Mouse (Mus musculus) kidney, adult 2 months (tissue): ENCODE results near the gene Hdac7. TPM values are rescaled to one million over a fixed set of nuclear protein-coding genes. Genes with fewer than 3 reads are reported as not detected.
A peak's percentile ranks its signal among the peaks of the same experiment; 100 is the strongest.

Experiments used
- DNase-seq: peaks from one replicate; pipeline ENCODE4 v3.0.0; 2021
- H3K27ac ChIP-seq: fragments of 200-500 bp; 2 replicates; pipeline ENCODE4 v1.5.1; 2012; ENCODE audit warnings: low read depth, low read length, control low read depth, inconsistent platforms; ENCODE audit not compliant: insufficient read depth
- H3K27me3 ChIP-seq: fragments of 200-500 bp; replicated peaks from 2 replicates; pipeline ENCODE4 v1.6.1; 2012; ENCODE audit warnings: mild to moderate bottlenecking, moderate library complexity, low read length, inconsistent platforms; ENCODE audit not compliant: control insufficient read depth, insufficient read depth
- H3K36me3 ChIP-seq: fragments of 200-500 bp; 2 replicates; pipeline ENCODE4 v1.6.1; 2012; ENCODE audit warnings: mild to moderate bottlenecking, moderate library complexity, low read length, inconsistent platforms; ENCODE audit not compliant: control insufficient read depth, insufficient read depth
- H3K4me1 ChIP-seq: fragments of 200-500 bp; 2 replicates; pipeline ENCODE4 v1.6.1; 2011; ENCODE audit warnings: low read length; ENCODE audit not compliant: control insufficient read depth, insufficient read depth
- H3K4me3 ChIP-seq: fragments of 200-500 bp; 2 replicates; pipeline ENCODE4 v1.5.1; 2011; ENCODE audit warnings: mild to moderate bottlenecking, low read depth, low read length, control low read depth; ENCODE audit not compliant: insufficient read depth
- CTCF ChIP-seq: fragments of 200-500 bp; conservative IDR thresholded peaks from 2 replicates; pipeline ENCODE4 v1.5.1; 2011; ENCODE audit warnings: low read depth, mild to moderate bottlenecking, control low read depth, low read length, moderate library complexity, mixed read lengths; ENCODE audit not compliant: insufficient read depth, insufficient read length
- POLR2A ChIP-seq: fragments of 200-500 bp; IDR thresholded peaks from one replicate; pipeline ENCODE4 v1.6.1; 2011; ENCODE audit warnings: low read depth, low read length, control low read depth
- WGBS: fragments of 180-500 bp; shearing (Covaris S2); methylation state at CpG from one replicate; pipeline ENCODE4 v1.1.7; 2018; 5-methylcytosine and 5-hydroxymethylcytosine counted together
- polyA plus RNA-seq: library from polyadenylated mRNA; depleted of rRNA; stranded (reverse); fragments of >200 nt; gene quantifications from 2 replicates; pipeline ENCODE4 v1.2.3, GENCODE M21; 2012

The Hdac7 gene
- polyA plus RNA-seq, 1 experiment, result 41.6 TPM

DNA sequence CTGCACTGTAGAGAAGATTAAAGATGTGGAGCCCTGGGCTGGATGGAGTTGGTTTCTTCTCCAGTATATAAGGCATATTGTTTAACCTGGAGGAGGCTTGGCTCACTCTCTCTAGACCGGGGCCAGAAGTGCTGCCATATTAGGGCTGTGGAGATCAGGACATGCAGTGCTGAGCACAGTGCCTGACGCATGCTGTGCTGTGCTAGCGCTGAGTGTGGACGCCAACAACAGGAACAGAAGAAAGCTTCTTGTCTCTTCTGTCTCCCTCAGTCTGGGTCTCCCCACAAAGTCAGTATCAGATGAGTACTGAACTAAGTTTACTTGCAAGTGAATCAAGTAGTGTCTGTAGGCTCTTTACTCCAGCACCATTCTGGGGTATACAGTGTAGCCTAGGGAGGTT, 4.8 kb downstream of the Hdac7 start:
- no peak overlapping the region for H3K4me3 ChIP-seq
- no peaks in the 10 kb centered on the region for H3K36me3 ChIP-seq
- H3K4me1 ChIP-seq, result peaks cover 34% of the 10 kb centered on the region
- WGBS, result 79% methylated on average over 4 of the region's 4 CpGs
- peak overlapping the region; percentile 80 for H3K27ac ChIP-seq
- DNase-seq, result no peak
- no peaks in the 10 kb centered on the region for H3K27me3 ChIP-seq
- TF ChIP-seq CTCF (no peak), POLR2A (no peak)

DNA sequence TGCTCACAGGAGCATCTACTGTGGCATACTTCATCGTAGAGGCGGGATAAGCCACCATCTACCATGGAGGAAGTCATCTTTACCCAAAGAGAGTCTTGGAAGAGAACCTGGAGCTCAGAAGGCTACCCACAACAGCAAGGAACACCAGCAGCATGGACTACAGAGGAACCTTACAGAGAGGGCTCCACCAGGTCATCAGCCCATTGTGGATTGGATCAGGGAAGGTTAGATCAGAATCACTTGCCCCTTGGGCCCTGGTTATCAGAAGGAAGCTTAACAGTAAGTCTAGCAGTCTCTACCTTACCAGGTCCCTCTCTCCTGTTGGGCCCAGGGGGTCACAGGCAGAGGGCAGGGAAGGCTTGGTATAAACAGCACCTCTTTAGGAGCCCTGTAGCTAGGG, 5.3 kb downstream of the Hdac7 start:
- no peak for DNase-seq
- no peaks in the 10 kb centered on the region for H3K36me3 ChIP-seq
- H3K27ac ChIP-seq, result peak overlapping the region; percentile 80
- WGBS, result 100% methylated on average over 2 of the region's 2 CpGs
- H3K4me3 ChIP-seq, result no peak overlapping the region
- H3K4me1 ChIP-seq, result peaks cover 34% of the 10 kb centered on the region
- H3K27me3 ChIP-seq, result no peaks in the 10 kb centered on the region
- TF ChIP-seq POLR2A (no peak), CTCF (no peak)

DNA sequence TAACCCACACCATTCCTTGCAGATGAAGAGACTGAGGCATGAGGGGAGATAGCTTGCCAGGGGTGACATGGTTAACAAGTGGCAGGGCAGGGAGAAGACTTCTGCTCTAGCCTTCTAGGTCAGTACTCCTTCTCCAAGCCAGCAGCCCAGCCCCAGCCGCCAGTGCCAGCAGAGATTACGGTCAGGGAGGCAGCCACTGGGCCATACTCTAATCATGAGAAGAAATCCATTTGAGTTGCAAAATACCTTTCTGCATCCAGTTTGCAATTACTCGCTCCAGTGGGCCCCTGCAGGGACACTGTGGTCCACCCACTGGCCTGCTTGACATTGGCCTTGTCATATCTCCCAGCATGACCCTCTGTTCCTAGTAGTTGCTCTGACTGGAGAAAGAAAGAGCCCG, 5.9 kb downstream of the Hdac7 start:
- 53% methylated on average over 4 of the region's 4 CpGs for WGBS
- DNase-seq, result peak; percentile 49

DNA sequence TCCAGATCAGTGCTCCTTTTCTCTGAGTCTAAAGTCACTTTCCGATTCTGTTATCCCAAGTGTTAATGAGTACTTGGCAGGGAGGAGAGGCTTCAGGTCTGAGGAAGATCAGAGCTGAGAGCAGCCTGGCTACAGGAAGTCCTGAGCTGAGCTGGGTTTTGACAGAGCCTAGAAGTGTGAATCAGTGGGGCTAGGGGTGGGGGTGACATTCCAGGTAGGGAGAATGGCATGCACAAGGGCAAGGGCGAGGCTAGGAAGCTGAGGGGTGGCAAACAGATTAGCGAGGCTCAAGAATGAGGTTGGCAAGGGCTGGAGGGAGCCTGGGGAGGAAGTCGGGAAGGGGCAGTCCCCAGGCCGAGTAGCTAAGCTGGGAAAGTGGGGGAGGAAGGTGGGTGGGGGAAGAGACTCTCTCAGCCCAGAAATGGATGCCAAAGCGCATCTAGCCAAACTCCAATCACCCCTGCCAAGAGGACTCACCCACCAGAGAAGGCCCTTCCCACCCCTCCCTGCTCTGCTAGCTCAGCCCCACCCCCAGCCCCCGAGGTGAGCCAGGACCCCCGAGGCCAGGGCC, 6.7 kb downstream of the Hdac7 start:
- TF ChIP-seq CTCF, result no peak
- no peak for TF ChIP-seq POLR2A
- H3K36me3 ChIP-seq, result no peaks in the 10 kb centered on the region
- DNase-seq, result peak; percentile 60
- no peaks in the 10 kb centered on the region for H3K27me3 ChIP-seq
- H3K4me3 ChIP-seq, result no peak overlapping the region
- WGBS, result 10% methylated on average over 8 of the region's 8 CpGs
- peak overlapping the region; percentile 64 for H3K27ac ChIP-seq
- peaks cover 45% of the 10 kb centered on the region for H3K4me1 ChIP-seq

More for the DNA sequence above, 5.9 kb downstream of the Hdac7 start:
- Histone ChIP-seq H3K4me3 (no peak overlapping the region), H3K27ac (peak overlapping the region; percentile 80), H3K36me3 (no peaks in the 10 kb centered on the region), H3K4me1 (peaks cover 37% of the 10 kb centered on the region), H3K27me3 (no peaks in the 10 kb centered on the region)
- TF ChIP-seq CTCF, result no peak
- no peak for TF ChIP-seq POLR2A

DNA sequence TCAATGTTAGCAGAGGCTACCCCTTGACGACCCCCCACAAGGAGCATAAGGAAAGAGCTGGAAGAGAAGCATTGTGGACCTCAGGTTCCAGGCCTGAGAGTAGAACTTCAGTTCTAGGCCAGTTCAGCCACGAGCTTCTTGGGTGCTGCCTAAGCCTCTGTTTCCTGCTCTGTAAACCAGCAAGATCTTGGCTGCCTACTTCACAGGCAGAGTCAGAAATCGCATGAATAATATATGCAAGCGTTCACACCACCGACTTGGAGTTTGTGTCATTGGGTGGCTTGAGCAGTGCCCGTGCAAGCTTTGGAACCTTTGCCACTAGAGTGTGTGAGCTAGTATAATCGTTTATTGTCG, 7.4 kb downstream of the Hdac7 start:
- Histone ChIP-seq H3K4me1 (peaks cover 50% of the 10 kb centered on the region), H3K27ac (peak overlapping the region; percentile 29; the same call in 1 of the 2 replicates), H3K4me3 (no peak overlapping the region), H3K36me3 (no peaks in the 10 kb centered on the region), H3K27me3 (no peaks in the 10 kb centered on the region)
- 39% methylated on average over 8 of the region's 8 CpGs for WGBS
- DNase-seq, result no peak
- TF ChIP-seq CTCF (no peak), POLR2A (no peak)

DNA sequence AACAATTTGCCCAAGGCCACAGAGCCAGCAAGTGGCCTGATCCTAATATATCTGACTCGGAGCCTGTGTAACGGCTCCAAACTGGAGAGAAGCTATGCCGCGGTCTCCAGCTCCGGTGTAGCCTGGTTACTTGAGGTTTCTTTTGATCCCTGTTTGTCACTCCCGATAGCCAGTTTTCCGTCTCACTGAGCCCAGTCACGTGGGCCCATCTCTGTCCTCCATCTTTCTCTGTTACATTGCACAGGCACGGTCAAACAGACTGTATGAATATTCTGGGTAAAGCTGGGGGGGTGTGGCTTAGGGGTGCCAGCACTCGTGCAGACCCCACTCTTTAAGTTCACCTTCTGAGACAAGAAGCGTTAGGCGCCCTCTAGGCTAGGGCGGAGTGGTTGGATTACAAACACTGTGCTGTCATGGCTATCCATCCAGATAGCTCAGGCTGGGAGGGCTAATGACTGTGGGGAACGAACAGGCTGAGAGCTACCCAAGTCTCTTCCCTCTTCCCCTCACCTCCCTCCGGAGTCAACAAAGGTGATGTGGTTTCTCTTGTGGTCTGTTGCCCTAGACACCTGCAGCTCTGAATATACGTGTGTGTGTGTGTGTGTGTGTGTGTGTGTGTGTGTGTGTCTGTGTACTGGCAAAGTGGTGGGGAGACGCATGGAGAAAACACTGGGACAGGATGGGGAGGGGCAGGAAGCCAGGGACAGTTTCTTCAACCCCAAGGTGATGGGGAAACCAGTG, 8.0 kb downstream of the Hdac7 start:
- no peaks in the 10 kb centered on the region for H3K36me3 ChIP-seq
- TF ChIP-seq POLR2A (no peak), CTCF (no peak)
- no peak for DNase-seq

DNA sequence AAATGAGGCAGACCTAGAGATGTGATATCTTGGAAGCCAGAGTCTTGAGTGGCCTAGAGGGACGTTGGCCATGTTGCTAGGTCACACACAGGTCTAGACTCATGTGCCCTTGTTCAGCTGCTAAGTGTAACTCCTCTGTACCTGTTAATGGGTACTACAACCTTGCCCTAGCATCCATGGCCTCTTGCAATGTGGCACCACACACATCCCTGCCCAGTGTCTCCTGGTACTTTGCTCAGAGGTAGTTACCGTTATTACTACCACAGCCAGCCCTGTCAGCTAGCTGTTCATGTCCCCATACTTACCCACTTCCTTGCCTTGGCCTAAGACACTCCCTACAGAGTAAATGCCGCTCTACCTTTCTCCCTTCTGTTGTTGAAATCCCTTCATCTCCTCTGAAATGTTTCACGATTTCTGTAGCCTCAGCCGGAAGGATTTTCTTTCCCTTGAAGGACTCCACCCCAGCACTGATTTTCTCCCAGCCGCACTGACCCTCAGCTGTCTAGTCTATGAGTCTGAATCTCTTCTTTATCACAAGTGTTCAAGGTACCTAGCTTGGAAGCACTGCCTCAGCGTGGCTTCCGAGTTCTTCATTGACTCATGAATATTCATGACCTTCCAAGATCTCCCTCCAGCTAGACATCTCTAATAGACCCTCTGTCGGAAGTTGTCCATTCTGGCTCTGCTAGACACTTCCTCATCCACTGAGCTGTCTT, 11.4 kb downstream of the Hdac7 start:
- H3K27me3 ChIP-seq, result no peaks in the 10 kb centered on the region
- H3K27ac ChIP-seq, result peak overlapping the region; percentile 98
- no peak for DNase-seq
- peaks cover 32% of the 10 kb centered on the region for H3K4me1 ChIP-seq
- no peak overlapping the region for H3K4me3 ChIP-seq
- no peaks in the 10 kb centered on the region for H3K36me3 ChIP-seq
- 60% methylated on average over 9 of the region's 9 CpGs for WGBS
- TF ChIP-seq POLR2A (no peak), CTCF (no peak)

More for the DNA sequence above, 8.0 kb downstream of the Hdac7 start:
- Histone ChIP-seq H3K27me3 (no peaks in the 10 kb centered on the region), H3K4me1 (peaks cover 50% of the 10 kb centered on the region), H3K4me3 (no peak overlapping the region), H3K27ac (peak overlapping the region; percentile 29; the same call in 1 of the 2 replicates)
- 57% methylated on average over 17 of the region's 17 CpGs for WGBS
